In genomic region chr2:146218161-146218691, GRCm38 (mm10) we compare ENCODE assay signal across 9 mouse cellular contexts. TPM values are rescaled to one million over a fixed set of nuclear protein-coding genes. Genes with fewer than 3 reads are reported as not detected.
DNase-seq lines count a peak whose midpoint lies in the region; ATAC-seq lines count a peak whose summit lies in the region.
"Had no signal": no experiment of that assay in that cellular context is flagged by ENCODE, and none has a peak within 500 bp of the region (broad histone marks: within the 10 kb centered on the region; RNA-seq: fewer than 3 reads in every experiment).

No protein-coding gene starts in this region.

- no peak overlapping the region for H3K27ac ChIP-seq in kidney, embryonic 15.5 days
- H3K27ac ChIP-seq in hindbrain, embryonic 13.5 days: peak overlapping the region; percentile 79
- peak overlapping the region; percentile 92 for H3K27ac ChIP-seq in midbrain, embryonic 13.5 days

- H3K4me1 ChIP-seq in kidney, embryonic 15.5 days: peaks cover 49% of the 10 kb centered on the region
- H3K4me1 ChIP-seq in hindbrain, embryonic 13.5 days (replicated peaks): peaks cover 67% of the 10 kb centered on the region
- peaks cover 68% of the 10 kb centered on the region for H3K4me1 ChIP-seq in midbrain, embryonic 13.5 days (replicated peaks)

- under 1% methylated on average over 40 of the region's 40 CpGs for WGBS in kidney, embryonic 15.5 days
- under 1% methylated on average over 40 of the region's 40 CpGs for WGBS in hindbrain, embryonic 13.5 days
- under 1% methylated on average over 40 of the region's 40 CpGs for WGBS in midbrain, embryonic 13.5 days

- H3K36me3 ChIP-seq in kidney, embryonic 15.5 days: no peaks in the 10 kb centered on the region
- no peaks in the 10 kb centered on the region for H3K36me3 ChIP-seq in hindbrain, embryonic 13.5 days
- H3K36me3 ChIP-seq in midbrain, embryonic 13.5 days: no peaks in the 10 kb centered on the region

- no peak overlapping the region for H3K9ac ChIP-seq in kidney, embryonic 15.5 days
- peak overlapping the region; percentile 63 for H3K9ac ChIP-seq in hindbrain, embryonic 13.5 days
- H3K9ac ChIP-seq in midbrain, embryonic 13.5 days (replicated peaks): peak overlapping the region; percentile 59

- no peak for DNase-seq in kidney, adult 9 months
- peak; percentile 82 for DNase-seq in embryo, embryonic 11 days
- DNase-seq in frontal cortex, postnatal 36 days (ENCODE audit: low spot score in 2 of 2): no peak
- no peak for DNase-seq in thymus, postnatal 10 days (ENCODE audit: low spot score in 2 of 2)
- DNase-seq in spleen, postnatal 36 days (ENCODE audit: low spot score in 2 of 2): no peak

- peak overlapping the region; percentile 57 for H3K4me2 ChIP-seq in kidney, embryonic 15.5 days
- peak overlapping the region; percentile 54 for H3K4me2 ChIP-seq in hindbrain, embryonic 13.5 days
- peak overlapping the region; percentile 57 for H3K4me2 ChIP-seq in midbrain, embryonic 13.5 days (replicated peaks)

- no peak for ATAC-seq in kidney, embryonic 15.5 days (replicated peaks; ENCODE audit: low FRiP score)
- 0 out of 2 replicates have a peak, but pooled peaks have one; percentile 5 for ATAC-seq in hindbrain, embryonic 13.5 days (ENCODE audit: low FRiP score)
- ATAC-seq in midbrain, embryonic 13.5 days: peak; percentile 57
- ATAC-seq: Patski had no signal

- peaks cover 94% of the 10 kb centered on the region for H3K27me3 ChIP-seq in kidney, embryonic 15.5 days
- peaks cover 46% of the 10 kb centered on the region for H3K27me3 ChIP-seq in hindbrain, embryonic 13.5 days
- H3K27me3 ChIP-seq in midbrain, embryonic 13.5 days: peaks cover 27% of the 10 kb centered on the region

- H3K9me3 ChIP-seq in kidney, embryonic 15.5 days (replicated peaks): no peaks in the 10 kb centered on the region
- H3K9me3 ChIP-seq in hindbrain, embryonic 13.5 days: no peaks in the 10 kb centered on the region
- H3K9me3 ChIP-seq in midbrain, embryonic 13.5 days: no peaks in the 10 kb centered on the region

- H3K4me3 ChIP-seq in kidney, embryonic 15.5 days (replicated peaks): peak overlapping the region; percentile 30
- peak overlapping the region; percentile 30 for H3K4me3 ChIP-seq in hindbrain, embryonic 13.5 days
- H3K4me3 ChIP-seq in midbrain, embryonic 13.5 days (replicated peaks): peak overlapping the region; percentile 27

RNA-seq across cellular contexts. Expression of gene Insm1, which starts 3.5 kb away (rescaled TPM):
- polyA plus RNA-seq in kidney, embryonic 15.5 days (2015; fragmentation: Nextera tagmentation; extraction: Ambion mirVana): 0.05 and 0.16 TPM in 2 replicates
- 4.0 and 4.8 TPM in 2 replicates for polyA plus RNA-seq in hindbrain, embryonic 13.5 days (2015; fragmentation: Nextera tagmentation; extraction: Ambion mirVana)
- 7.1 and 8.9 TPM in 2 replicates for polyA plus RNA-seq in midbrain, embryonic 13.5 days (2015; fragmentation: Nextera tagmentation; extraction: Ambion mirVana)
- polyA plus RNA-seq: Patski had no signal
